Mouse (Mus musculus) intestine, postnatal 0 days (tissue): Measurements from ENCODE around the gene L3hypdh. TPM values are rescaled to one million over a fixed set of nuclear protein-coding genes. Genes with fewer than 3 reads are reported as not detected.

Experiments used
- ATAC-seq: fragments of 200-750 bp; cut with Nextera tagmentation; 2 replicates; pipeline ENCODE4 v1.8.0; 2017; ENCODE audit warnings: mild to moderate bottlenecking, moderate TSS enrichment, moderate library complexity
- H3K27ac ChIP-seq: fragments of 300-500 bp; sonication (generic); 2 replicates; pipeline ENCODE4 v1.5.1; 2014; ENCODE audit warnings: mild to moderate bottlenecking, low read depth, low read length, moderate library complexity
- H3K27me3 ChIP-seq: fragments of 300-500 bp; sonication (generic); replicated peaks from 2 replicates; pipeline ENCODE4 v1.6.1; 2014; ENCODE audit warnings: low read length, mixed read lengths; ENCODE audit not compliant: control insufficient read depth, insufficient read depth
- H3K36me3 ChIP-seq: fragments of 300-500 bp; sonication (generic); 2 replicates; pipeline ENCODE4 v1.6.1; 2014; ENCODE audit warnings: mild to moderate bottlenecking, moderate library complexity; ENCODE audit not compliant: control insufficient read depth, insufficient read depth
- H3K4me1 ChIP-seq: fragments of 300-500 bp; sonication (generic); replicated peaks from 2 replicates; pipeline ENCODE4 v1.6.1; 2014; ENCODE audit warnings: antibody characterized with exemption, low read length, mixed read lengths; ENCODE audit not compliant: control insufficient read depth, insufficient read depth
- H3K4me2 ChIP-seq: fragments of 300-500 bp; sonication (generic); replicated peaks from 2 replicates; pipeline ENCODE4 v1.6.1; 2014; ENCODE audit warnings: low read depth, mild to moderate bottlenecking, moderate library complexity
- H3K4me3 ChIP-seq: fragments of 300-500 bp; sonication (generic); 2 replicates; pipeline ENCODE4 v1.5.1; 2014; ENCODE audit warnings: low read depth, low read length
- H3K9ac ChIP-seq: fragments of 300-500 bp; sonication (generic); 2 replicates; pipeline ENCODE4 v1.6.1; 2014; ENCODE audit warnings: mild to moderate bottlenecking, low read depth, low read length
- H3K9me3 ChIP-seq: fragments of 300-500 bp; sonication (generic); 2 replicates; pipeline ENCODE4 v1.6.1; 2016; ENCODE audit warnings: mixed run types; ENCODE audit not compliant: control insufficient read depth
- CTCF ChIP-seq: sonication (generic); IDR thresholded peaks from 2 replicates; pipeline ENCODE4 v1.5.1; 2016; ENCODE audit warnings: low read depth, mild to moderate bottlenecking, control low read depth, antibody characterized with exemption, moderate library complexity
- WGBS: fragments of 180-500 bp; shearing (Covaris S2); extraction: QIAGEN DNeasy Blood & Tissue Kit; methylation state at CpG from one replicate; pipeline ENCODE4 v1.1.7; 2014; 5-methylcytosine and 5-hydroxymethylcytosine counted together
- polyA plus RNA-seq: library from polyadenylated mRNA; unstranded; fragments of >200 nt; fragmentation: Nextera tagmentation; extraction: Ambion mirVana; gene quantifications from 2 replicates; pipeline ENCODE4 v1.2.1, GENCODE M21; 2015

Gene L3hypdh
- polyA plus RNA-seq, result 10.9 and 12.2 TPM in 2 replicates

DNA sequence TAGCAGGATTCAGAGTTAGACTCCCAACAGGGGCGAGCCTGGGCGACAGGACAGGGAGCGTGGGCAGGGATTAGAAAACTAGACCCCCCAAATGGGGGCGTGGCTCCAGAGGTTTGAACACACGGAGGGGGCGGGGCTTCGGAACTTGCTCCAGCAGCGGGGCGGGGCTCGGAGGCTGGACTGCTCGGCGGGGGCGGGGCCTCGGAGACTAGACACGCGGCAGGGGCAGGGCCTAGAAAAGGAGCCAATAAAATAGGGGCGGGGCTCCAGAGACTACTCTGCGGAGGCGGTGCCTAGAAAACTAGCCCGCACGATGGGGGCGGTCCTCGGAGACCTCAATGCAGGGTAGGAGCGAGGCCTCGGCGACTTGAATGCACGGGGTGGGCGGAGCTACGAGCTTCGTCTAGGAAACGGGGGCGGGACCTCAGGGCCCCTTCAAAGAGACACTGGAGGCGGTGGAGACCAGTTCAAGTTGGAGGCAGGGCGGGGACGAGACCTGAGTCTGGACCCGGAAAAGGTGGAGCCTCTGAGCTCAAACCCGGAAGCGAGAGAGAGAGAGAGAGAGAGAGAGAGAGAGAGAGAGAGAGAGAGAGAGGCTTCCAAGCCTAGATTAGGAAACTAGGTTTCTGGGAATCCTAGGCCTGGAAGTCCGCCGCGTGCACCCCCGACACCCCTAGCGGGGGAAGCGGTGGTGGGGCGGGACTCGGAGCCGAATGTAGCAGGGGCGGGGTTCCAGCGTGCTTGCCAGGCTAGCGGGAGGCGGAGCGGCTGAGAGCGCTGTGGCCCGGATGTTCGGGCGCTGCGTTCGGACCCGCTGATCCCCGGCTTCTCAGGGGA lies at the start of gene L3hypdh, which contains the start of gene Jkamp:
TSS of gene L3hypdh (minus strand) at position 111 of the 837 bp plus-strand sequence.
TSS of gene Jkamp (plus strand) at position 261 of the 837 bp plus-strand sequence.
- H3K27ac ChIP-seq, result peak within 1 kb of the TSS; percentile 94
- H3K4me3 ChIP-seq, result peak within 1 kb of the TSS; percentile 76
- H3K9me3 ChIP-seq, result no peaks in the 10 kb centered on the region
- H3K4me2 ChIP-seq, result peak within 1 kb of the TSS; percentile 92
- H3K36me3 ChIP-seq, result peaks cover 7% of the 10 kb centered on the region; the same call in 1 of the 2 replicates
- H3K4me1 ChIP-seq, result 0 out of 2 replicates have a peak, but pooled peaks cover 4% of the 10 kb centered on the region
- peak; percentile 46 for TF ChIP-seq CTCF
- H3K27me3 ChIP-seq, result no peaks in the 10 kb centered on the region
- peak within 1 kb of the TSS; percentile 74 for H3K9ac ChIP-seq
- WGBS, result under 1% methylated on average over 59 of the region's 60 CpGs
- ATAC-seq, result peak; percentile 97

DNA sequence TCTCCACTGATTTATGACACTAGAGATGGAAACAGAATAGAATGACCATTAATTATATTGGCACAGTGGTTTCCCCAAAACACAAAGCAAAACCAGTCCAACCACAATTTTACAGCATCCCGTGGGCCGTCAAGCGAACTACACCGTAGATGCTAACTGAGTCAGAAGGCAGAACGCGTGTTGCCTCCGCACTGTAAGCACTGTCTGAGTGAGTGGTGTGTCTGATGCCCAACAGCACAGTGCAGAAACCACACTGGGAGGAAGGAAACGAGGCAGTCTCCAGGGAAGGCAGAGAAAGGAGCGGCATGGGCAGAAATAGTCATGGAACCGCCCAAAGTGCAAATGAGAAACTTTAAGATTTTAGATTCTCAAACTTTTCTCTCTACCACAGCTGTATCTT lies 44.0 kb upstream of the L3hypdh start:
- Histone ChIP-seq H3K9me3 (0 out of 2 replicates have a peak, but pooled peaks cover 3% of the 10 kb centered on the region), H3K36me3 (no peaks in the 10 kb centered on the region), H3K4me1 (no peaks in the 10 kb centered on the region), H3K27ac (no peak overlapping the region), H3K4me2 (no peak overlapping the region), H3K27me3 (no peaks in the 10 kb centered on the region), H3K9ac (no peak overlapping the region), H3K4me3 (no peak overlapping the region)
- TF ChIP-seq CTCF, result no peak
- ATAC-seq, result no peak
- 89% methylated on average over 10 of the region's 10 CpGs for WGBS

DNA sequence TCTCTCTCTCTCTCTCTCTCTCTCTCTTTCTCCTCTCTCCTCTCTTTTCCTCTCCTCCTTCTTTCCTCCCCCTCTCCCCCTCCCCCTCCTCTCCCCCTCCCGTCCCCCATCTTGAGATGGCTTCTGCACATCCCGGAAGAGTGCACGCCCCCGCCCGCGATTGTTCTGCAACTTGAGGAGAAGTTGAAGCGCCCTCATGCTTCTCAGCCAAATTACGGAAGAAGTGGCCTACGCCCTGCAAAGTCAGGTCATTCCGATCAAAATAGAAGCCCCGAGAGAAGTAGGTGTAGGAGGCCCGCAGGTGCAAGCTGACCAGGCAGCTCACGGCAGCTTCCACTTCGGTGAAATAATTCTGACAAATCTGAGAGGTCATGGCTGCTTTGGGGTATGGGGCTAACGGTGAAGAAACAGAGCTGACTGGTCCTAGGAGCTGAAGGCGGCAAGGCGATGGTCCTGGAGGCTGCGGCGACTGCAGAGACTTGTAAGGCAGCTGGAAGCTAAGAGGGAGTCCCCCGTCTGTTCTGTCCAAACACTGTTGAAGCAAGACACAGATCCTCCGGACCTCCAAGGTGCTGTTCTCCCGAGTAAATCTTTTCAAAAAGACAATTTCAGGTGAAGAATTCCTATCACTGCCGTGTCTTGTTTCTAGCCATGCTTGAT lies 30.6 kb upstream of the L3hypdh start:
- WGBS, result 70% methylated on average over 22 of the region's 23 CpGs
- H3K27me3 ChIP-seq, result no peaks in the 10 kb centered on the region
- no peak overlapping the region for H3K27ac ChIP-seq
- no peak overlapping the region for H3K4me2 ChIP-seq
- H3K36me3 ChIP-seq, result no peaks in the 10 kb centered on the region
- no peak for TF ChIP-seq CTCF
- no peak overlapping the region for H3K4me3 ChIP-seq
- no peak overlapping the region for H3K9ac ChIP-seq
- ATAC-seq, result no peak
- H3K9me3 ChIP-seq, result no peaks in the 10 kb centered on the region
- H3K4me1 ChIP-seq, result no peaks in the 10 kb centered on the region; the same call in 1 of the 2 replicates

DNA sequence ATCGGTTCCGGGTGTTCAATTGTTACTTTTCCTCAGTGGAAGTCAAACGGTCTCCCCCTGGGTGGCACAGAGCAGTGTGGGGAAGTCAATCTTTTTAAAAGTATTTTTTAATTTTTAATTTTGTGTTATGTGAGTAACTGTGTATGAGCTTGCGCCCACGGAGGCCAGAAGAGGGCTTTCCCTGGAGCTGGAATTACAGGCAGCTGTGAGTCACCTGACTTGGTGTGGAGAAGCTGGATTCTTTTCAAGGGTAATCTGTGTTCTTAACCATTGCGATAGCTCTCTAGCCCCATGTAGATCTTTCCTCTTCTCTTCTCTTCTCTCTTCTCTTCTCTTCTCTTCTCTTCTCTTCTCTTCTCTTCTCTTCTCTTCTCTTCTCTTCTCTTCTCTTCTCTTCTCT lies 29.9 kb upstream of the L3hypdh start:
- no peak overlapping the region for H3K4me3 ChIP-seq

DNA sequence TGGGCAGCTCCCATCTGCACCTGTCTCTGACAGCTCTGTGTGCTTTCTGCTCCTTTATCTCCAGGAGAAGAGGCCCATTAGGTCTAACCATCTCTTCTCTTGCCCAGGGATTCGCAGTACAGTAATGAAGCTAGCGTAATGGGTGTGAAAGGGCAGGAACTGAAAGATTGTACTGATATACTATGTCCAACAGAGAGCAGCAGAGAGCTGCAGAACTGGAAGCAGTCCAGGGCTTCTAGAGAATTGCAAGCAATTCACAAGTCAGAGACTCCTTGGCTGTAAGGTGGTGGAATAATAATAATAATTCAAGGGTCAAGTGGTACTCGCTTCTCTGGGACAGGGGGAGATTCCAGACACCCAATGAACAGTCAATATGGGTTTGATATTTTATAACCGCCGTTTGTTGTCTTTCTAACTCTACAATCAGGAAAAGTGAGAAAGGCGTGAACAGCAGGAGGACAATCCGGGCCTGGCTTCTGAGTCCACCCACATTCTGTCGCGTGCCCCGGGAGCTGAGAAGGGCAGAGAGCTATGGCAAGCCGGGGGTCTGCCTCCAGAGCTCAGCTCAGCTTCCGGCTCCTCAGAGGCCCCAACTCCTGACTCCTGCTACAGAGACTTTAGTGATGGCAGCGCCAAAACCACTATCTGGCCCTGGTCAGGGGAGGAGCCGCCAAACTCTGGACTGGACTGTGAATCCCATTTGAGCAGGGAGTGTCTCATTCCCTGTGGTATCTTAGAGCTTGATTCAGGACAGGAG lies 19.5 kb upstream of the L3hypdh start:
- H3K4me2 ChIP-seq, result 0 out of 2 replicates have a peak overlapping the region, but pooled peaks have one; percentile 9
- H3K27me3 ChIP-seq, result no peaks in the 10 kb centered on the region
- peaks cover 12% of the 10 kb centered on the region for H3K36me3 ChIP-seq
- no peak overlapping the region for H3K27ac ChIP-seq
- H3K4me3 ChIP-seq, result no peak overlapping the region
- no peaks in the 10 kb centered on the region for H3K9me3 ChIP-seq
- H3K4me1 ChIP-seq, result no peaks in the 10 kb centered on the region
- no peak overlapping the region for H3K9ac ChIP-seq
- no peak for ATAC-seq
- TF ChIP-seq CTCF, result peak; percentile 94
- 28% methylated on average over 14 of the region's 14 CpGs for WGBS

More for the DNA sequence above, 29.9 kb upstream of the L3hypdh start:
- no peak overlapping the region for H3K27ac ChIP-seq
- ATAC-seq, result no peak
- H3K4me2 ChIP-seq, result no peak overlapping the region
- H3K27me3 ChIP-seq, result no peaks in the 10 kb centered on the region
- no peaks in the 10 kb centered on the region for H3K9me3 ChIP-seq
- no peak overlapping the region for H3K9ac ChIP-seq
- H3K36me3 ChIP-seq, result no peaks in the 10 kb centered on the region
- H3K4me1 ChIP-seq, result no peaks in the 10 kb centered on the region; the same call in 1 of the 2 replicates
- WGBS, result 76% methylated on average over 6 of the region's 6 CpGs
- TF ChIP-seq CTCF, result no peak
